Comparison of ENCODE assay signal across 10 mouse cellular contexts in the genomic region with DNA sequence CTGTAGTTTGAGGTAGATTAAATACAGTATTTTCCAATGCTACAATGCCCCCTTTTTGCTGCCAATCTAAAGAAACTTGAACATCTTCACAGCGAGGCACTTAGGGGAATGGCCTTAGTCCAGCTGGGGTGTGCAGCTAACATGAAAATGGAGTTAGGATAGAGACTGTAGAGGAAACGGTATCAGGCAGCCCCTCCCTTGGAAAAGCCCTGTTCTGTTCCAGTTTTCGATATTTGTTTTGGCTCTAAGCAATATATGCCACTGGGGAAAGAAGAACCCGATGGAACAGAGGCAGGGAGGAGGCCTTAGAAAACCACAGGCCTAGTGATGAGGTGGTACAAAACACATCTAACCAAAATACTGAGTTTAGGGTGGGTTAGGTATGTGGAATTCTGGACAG.
"Had no signal": no experiment of that assay in that cellular context is flagged by ENCODE, and none has a peak within 500 bp of the region (broad histone marks: within the 10 kb centered on the region; RNA-seq: fewer than 3 reads in every experiment).

No protein-coding gene starts in this region.

- H3K4me2 ChIP-seq: midbrain, embryonic 13.5 days; neural tube, embryonic 15.5 days had no signal

- H3K4me1 ChIP-seq: midbrain, embryonic 13.5 days; neural tube, embryonic 15.5 days had no signal

- H3K36me3 ChIP-seq: midbrain, embryonic 13.5 days; neural tube, embryonic 15.5 days had no signal

- H3K27me3 ChIP-seq: midbrain, embryonic 13.5 days; neural tube, embryonic 15.5 days had no signal

- DNase-seq: kidney, postnatal 25 days; lung, adult 18-20 months; right cerebral cortex, adult 18-20 months; right cerebral cortex, postnatal 25 days; thymus, postnatal 36 days had no signal

- H3K4me3 ChIP-seq: left cerebral cortex, adult 2 months; midbrain, embryonic 13.5 days; myocyte; neural tube, embryonic 15.5 days had no signal

- H3K27ac ChIP-seq: left cerebral cortex, adult 2 months; liver, embryonic 14.5 days; midbrain, embryonic 13.5 days; neural tube, embryonic 15.5 days had no signal

- H3K9ac ChIP-seq: liver, embryonic 14.5 days; midbrain, embryonic 13.5 days; neural tube, embryonic 15.5 days had no signal

- ATAC-seq: midbrain, embryonic 13.5 days had no signal
